Mouse (Mus musculus): ENCODE measurements around the gene Tgif2lx1. TPM values are rescaled to one million over a fixed set of nuclear protein-coding genes. Genes with fewer than 3 reads are reported as not detected.
"Not testable (repeated sequence)": the region's sequence is repeated elsewhere in the genome, so short reads cannot be mapped to it uniquely, and the experiment has no call there.

Gene Tgif2lx1
- not detected in 2 replicates for polyA plus RNA-seq (2015; fragmentation: Nextera tagmentation; extraction: Ambion mirVana)

DNA sequence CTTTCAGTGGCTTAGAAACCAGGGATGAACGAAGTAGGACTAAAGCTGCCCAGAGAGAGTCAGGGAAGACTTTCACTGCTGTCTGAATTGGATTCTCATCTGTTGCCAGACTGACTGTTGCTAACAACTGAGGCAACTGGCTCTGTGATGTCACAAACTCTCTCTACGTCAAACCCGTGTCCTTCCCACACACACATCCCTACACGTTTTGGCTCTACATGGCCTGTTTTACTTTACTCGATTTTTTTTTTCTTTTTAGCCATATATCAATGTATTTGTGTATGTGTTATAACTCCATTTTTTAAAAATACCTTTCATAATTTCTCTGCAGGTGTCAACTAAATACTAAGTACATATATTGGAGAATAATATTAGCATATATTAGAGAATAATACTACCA is at the start of gene Tgif2lx1:
Gene Tgif2lx1, minus strand, starts transcription at position 101 of the 400 bp plus-strand sequence.
- H3K27ac ChIP-seq (ENCODE audit: low read length); H3K4me1 ChIP-seq (ENCODE audit: control insufficient read depth, insufficient read depth, low read length); H3K4me2 ChIP-seq (ENCODE audit: low read length); H3K4me3 ChIP-seq (ENCODE audit: low read depth, low read length); H3K9me3 ChIP-seq (replicated peaks; ENCODE audit: control insufficient read depth, low read length, poor library complexity, severe bottlenecking); H3K27me3 ChIP-seq (ENCODE audit: control insufficient read depth, insufficient read depth, low read depth, low read length); ATAC-seq; H3K9ac ChIP-seq (ENCODE audit: low read depth, low read length); H3K36me3 ChIP-seq (ENCODE audit: control insufficient read depth, insufficient read depth, low read length): not testable (repeated sequence)
- no CpG with 5 or more reads among the region's 5 CpGs for WGBS

Other genes starting within 250 kb of the Tgif2lx1 start
- gene Tgif2lx2, start 53.5 kb downstream of the Tgif2lx1 start, polyA plus RNA-seq (2015; fragmentation: Nextera tagmentation; extraction: Ambion mirVana) = not detected in 2 replicates

Measured in midbrain, embryonic 16.5 days (tissue).